Mouse (Mus musculus): ENCODE measurements around the gene Gm49395.

Gm49395 gene

GRCm38 (mm10) chr13:115052568-115052967, 49.2 kb downstream of the Gm49395 start:
- CTCF ChIA-PET = no interaction called here

GRCm38 (mm10) chr13:115050660-115051559, 50.8 kb downstream of the Gm49395 start:
- CTCF ChIA-PET = no interaction called here

GRCm38 (mm10) chr13:115042652-115043051, 59.1 kb downstream of the Gm49395 start:
- CTCF ChIA-PET = no interaction called here

GRCm38 (mm10) chr13:115037304-115037703, 64.4 kb downstream of the Gm49395 start:
- CTCF ChIA-PET = interaction anchor here (0.6 kb wide), 1 partner anchor 813 kb away, joined by 3 read pairs; no protein-coding TSS in a partner anchor

- CTCF ChIA-PET = no interaction called here
Measured at GRCm38 (mm10) chr13:115035387-115035786, 66.3 kb downstream of the Gm49395 start.

- CTCF ChIA-PET = interaction anchor here (0.7 kb wide), 1 partner anchor 59 kb away, joined by 7 read pairs; no protein-coding TSS in a partner anchor
Measured at GRCm38 (mm10) chr13:115033135-115033534, 68.6 kb downstream of the Gm49395 start.

- CTCF ChIA-PET = no interaction called here
Measured at GRCm38 (mm10) chr13:115031177-115032000, 70.3 kb downstream of the Gm49395 start.

GRCm38 (mm10) chr13:115025394-115025793, 76.3 kb downstream of the Gm49395 start:
- CTCF ChIA-PET = no interaction called here

GRCm38 (mm10) chr13:115022117-115022787, 79.5 kb downstream of the Gm49395 start:
- CTCF ChIA-PET = no interaction called here

- CTCF ChIA-PET = no interaction called here
Measured at GRCm38 (mm10) chr13:115021411-115021810, 80.3 kb downstream of the Gm49395 start.

- CTCF ChIA-PET = no interaction called here
Measured at GRCm38 (mm10) chr13:115020727-115021126, 81.0 kb downstream of the Gm49395 start.

GRCm38 (mm10) chr13:115017545-115017944, 84.2 kb downstream of the Gm49395 start:
- CTCF ChIA-PET = interaction anchor here (0.6 kb wide), 1 partner anchor 19 kb away, joined by 3 read pairs; no protein-coding TSS in a partner anchor

GRCm38 (mm10) chr13:115011547-115011946, 90.2 kb downstream of the Gm49395 start:
- CTCF ChIA-PET = no interaction called here

- CTCF ChIA-PET = no interaction called here
Measured at GRCm38 (mm10) chr13:115006213-115006835, 95.4 kb downstream of the Gm49395 start.

GRCm38 (mm10) chr13:115005342-115005741, 96.4 kb downstream of the Gm49395 start:
- CTCF ChIA-PET = no interaction called here

- CTCF ChIA-PET = no interaction called here
Measured at GRCm38 (mm10) chr13:115003444-115004053, 98.2 kb downstream of the Gm49395 start.

GRCm38 (mm10) chr13:115002837-115003236, 98.9 kb downstream of the Gm49395 start:
- CTCF ChIA-PET = interaction anchor here (0.7 kb wide), 1 partner anchor 110 kb away, joined by 4 read pairs; no protein-coding TSS in a partner anchor

- CTCF ChIA-PET = interaction anchor here (0.5 kb wide), 1 partner anchor 18 kb away, joined by 15 read pairs; no protein-coding TSS in a partner anchor
Measured at GRCm38 (mm10) chr13:115002155-115002554, 99.6 kb downstream of the Gm49395 start.

GRCm38 (mm10) chr13:114999582-114999981, 102.1 kb downstream of the Gm49395 start:
- CTCF ChIA-PET = no interaction called here

- CTCF ChIA-PET = no interaction called here
Measured at GRCm38 (mm10) chr13:114998100-114998499, 103.6 kb downstream of the Gm49395 start.
